Mouse (Mus musculus) MEL (cell line): ENCODE data around the gene Rabgap1l. TPM values are rescaled to one million over a fixed set of nuclear protein-coding genes. Genes with fewer than 3 reads are reported as not detected.
A peak's percentile ranks its signal among the peaks of the same experiment; 100 is the strongest.

ENCODE experiments used
- DNase-seq: peaks from one replicate; pipeline ENCODE4 v3.0.0; 2011; ENCODE audit warnings: low read depth, low spot score
- H3K27ac ChIP-seq: 2 replicates; pipeline ENCODE4 v1.5.1; 2012; ENCODE audit warnings: low read depth, mild to moderate bottlenecking, control low read depth, low read length, moderate library complexity; ENCODE audit not compliant: control insufficient read depth
- H3K27me3 ChIP-seq, 2 experiments: fragments of 150-350 bp in 1 of 2; sonication (generic) in 1 of 2; 2 replicates each; pipeline ENCODE4 v1.6.1; 2012; ENCODE audit warnings: low read length in 2 of 2, mild to moderate bottlenecking in 2 of 2, improper control_type of control experiment in 1 of 2, moderate library complexity in 1 of 2; ENCODE audit not compliant: insufficient read depth in 2 of 2, control insufficient read depth in 1 of 2
- H3K36me3 ChIP-seq, 2 experiments: 2 replicates each; pipeline ENCODE4 v1.6.1; 2012 to 2014; ENCODE audit warnings: low read length in 2 of 2, improper control_type of control experiment in 1 of 2, inconsistent platforms in 1 of 2, mild to moderate bottlenecking in 1 of 2; ENCODE audit not compliant: insufficient read depth in 2 of 2, control insufficient read depth in 1 of 2
- H3K4me1 ChIP-seq, 2 experiments: fragments of 150-350 bp in 1 of 2; sonication (generic) in 1 of 2; 2 replicates each; pipeline ENCODE4 v1.6.1; 2012; ENCODE audit warnings: low read length in 2 of 2, improper control_type of control experiment in 1 of 2, mild to moderate bottlenecking in 1 of 2; ENCODE audit not compliant: insufficient read depth in 2 of 2, control insufficient read depth in 1 of 2
- H3K4me3 ChIP-seq, 2 experiments: fragments of 150-350 bp in 1 of 2; sonication (generic) in 1 of 2; 2 replicates each; pipeline ENCODE4 v1.5.1; 2012; ENCODE audit warnings: low read depth in 2 of 2, low read length in 2 of 2, mild to moderate bottlenecking in 2 of 2, moderate library complexity in 2 of 2, control low read depth in 1 of 2, improper control_type of control experiment in 1 of 2; ENCODE audit not compliant: control insufficient read depth in 1 of 2, insufficient read depth in 1 of 2
- H3K79me2 ChIP-seq: 2 replicates; pipeline ENCODE4 v1.6.1; 2012; ENCODE audit warnings: mild to moderate bottlenecking, low read length, moderate library complexity; ENCODE audit not compliant: control insufficient read depth, poor library complexity, insufficient read depth
- H3K9ac ChIP-seq: 2 replicates; pipeline ENCODE4 v1.6.1; 2012; ENCODE audit warnings: low read depth, mild to moderate bottlenecking, control low read depth, low read length, moderate library complexity; ENCODE audit not compliant: control insufficient read depth, poor library complexity, severe bottlenecking
- H3K9me3 ChIP-seq: fragments of 150-350 bp; sonication (generic); replicated peaks from 2 replicates; pipeline ENCODE4 v1.6.1; 2012; ENCODE audit warnings: mild to moderate bottlenecking, low read length, improper control_type of control experiment, moderate library complexity; ENCODE audit not compliant: insufficient read depth
- BHLHE40 ChIP-seq: IDR thresholded peaks from 2 replicates; pipeline ENCODE4 v1.6.1; 2012; ENCODE audit warnings: low read depth, mild to moderate bottlenecking, inconsistent platforms, low read length, improper control_type of control experiment, borderline replicate concordance
- CHD1 ChIP-seq: IDR thresholded peaks from 2 replicates; pipeline ENCODE4 v1.6.1; 2012; ENCODE audit warnings: low read depth, mild to moderate bottlenecking, inconsistent platforms, low read length, improper control_type of control experiment
- CHD2 ChIP-seq: IDR thresholded peaks from 2 replicates; pipeline ENCODE4 v1.6.1; 2011; ENCODE audit warnings: low read length, improper control_type of control experiment
- CTCF ChIP-seq, 3 experiments: IDR thresholded peaks in 2 of 3; conservative IDR thresholded peaks in 1 of 3; 2 replicates each; pipeline ENCODE4 v1.5.1; 2011 to 2012; ENCODE audit warnings: low read length in 3 of 3, low read depth in 2 of 3, mild to moderate bottlenecking in 2 of 3, improper control_type of control experiment in 1 of 3, inconsistent platforms in 1 of 3, mixed read lengths in 1 of 3, moderate library complexity in 1 of 3; ENCODE audit not compliant: control insufficient read depth in 1 of 3, insufficient read depth in 1 of 3, poor library complexity in 1 of 3, severe bottlenecking in 1 of 3
- E2F4 ChIP-seq: IDR thresholded peaks from 2 replicates; pipeline ENCODE4 v1.6.1; 2011; ENCODE audit warnings: low read depth, low read length, improper control_type of control experiment, borderline replicate concordance
- ELF1 ChIP-seq: IDR thresholded peaks from 2 replicates; pipeline ENCODE4 v1.6.1; 2014; ENCODE audit warnings: low read depth, mild to moderate bottlenecking, inconsistent platforms, low read length, improper control_type of control experiment, moderate library complexity
- EP300 ChIP-seq, 2 experiments: IDR thresholded peaks; 2 replicates each; pipeline ENCODE4 v1.6.1; 2011; ENCODE audit warnings: improper control_type of control experiment in 2 of 2, low read length in 2 of 2, low read depth in 1 of 2, mild to moderate bottlenecking in 1 of 2
- ETS1 ChIP-seq: IDR thresholded peaks from 2 replicates; pipeline ENCODE4 v1.6.1; 2012; ENCODE audit warnings: low read depth, mild to moderate bottlenecking, inconsistent platforms, low read length, improper control_type of control experiment, moderate library complexity
- GATA1 ChIP-seq: IDR thresholded peaks from 2 replicates; pipeline ENCODE4 v1.6.1; 2011; ENCODE audit warnings: low read depth, low read length, improper control_type of control experiment
- KAT2A ChIP-seq: conservative IDR thresholded peaks from 2 replicates; pipeline ENCODE4 v1.6.1; 2012; ENCODE audit warnings: low read depth, low read length, improper control_type of control experiment, inconsistent platforms
- MAFK ChIP-seq: IDR thresholded peaks from 2 replicates; pipeline ENCODE4 v1.6.1; 2011; ENCODE audit warnings: low read depth, mild to moderate bottlenecking, low read length, improper control_type of control experiment, borderline replicate concordance
- MAX ChIP-seq: IDR thresholded peaks from 2 replicates; pipeline ENCODE4 v1.6.1; 2011; ENCODE audit warnings: low read length, improper control_type of control experiment
- MAZ ChIP-seq: IDR thresholded peaks from 2 replicates; pipeline ENCODE4 v1.6.1; 2012; ENCODE audit warnings: low read depth, mild to moderate bottlenecking, inconsistent platforms, low read length, improper control_type of control experiment
- MXI1 ChIP-seq: IDR thresholded peaks from 2 replicates; pipeline ENCODE4 v1.6.1; 2011; ENCODE audit warnings: mild to moderate bottlenecking, low read depth, low read length, improper control_type of control experiment
- MYB ChIP-seq: IDR thresholded peaks from 2 replicates; pipeline ENCODE4 v1.6.1; 2011; ENCODE audit warnings: mild to moderate bottlenecking, low read depth, low read length, improper control_type of control experiment
- MYC ChIP-seq: IDR thresholded peaks from 2 replicates; pipeline ENCODE4 v1.6.1; 2011; ENCODE audit warnings: low read depth, mild to moderate bottlenecking, low read length, improper control_type of control experiment, moderate library complexity
- NRF1 ChIP-seq: IDR thresholded peaks from 2 replicates; pipeline ENCODE4 v1.6.1; 2014; ENCODE audit warnings: low read depth, mild to moderate bottlenecking, inconsistent platforms, low read length, improper control_type of control experiment, moderate library complexity; ENCODE audit not compliant: poor library complexity, insufficient read depth, severe bottlenecking
- POLR2AphosphoS2 ChIP-seq: IDR thresholded peaks from 2 replicates; pipeline ENCODE4 v1.6.1; 2011; ENCODE audit warnings: low read length, improper control_type of control experiment
- POLR2AphosphoS5 ChIP-seq: IDR thresholded peaks from 2 replicates; pipeline ENCODE4 v1.6.1; 2012; ENCODE audit warnings: low read depth, borderline replicate concordance, mild to moderate bottlenecking, inconsistent platforms, low read length, moderate library complexity, mixed read lengths
- RCOR1 ChIP-seq: IDR thresholded peaks from 2 replicates; pipeline ENCODE4 v1.6.1; 2012; ENCODE audit warnings: low read depth, mild to moderate bottlenecking, inconsistent platforms, low read length, improper control_type of control experiment
- SIN3A ChIP-seq: IDR thresholded peaks from 2 replicates; pipeline ENCODE4 v1.6.1; 2012; ENCODE audit warnings: low read length, improper control_type of control experiment, inconsistent platforms
- SMC3 ChIP-seq: IDR thresholded peaks from 2 replicates; pipeline ENCODE4 v1.6.1; 2011; ENCODE audit warnings: low read depth, low read length, improper control_type of control experiment
- TAL1 ChIP-seq: IDR thresholded peaks from 2 replicates; pipeline ENCODE4 v1.6.1; 2012; ENCODE audit warnings: mild to moderate bottlenecking, inconsistent platforms, low read length, moderate library complexity, mixed read lengths
- TCF12 ChIP-seq: IDR thresholded peaks from 2 replicates; pipeline ENCODE4 v1.6.1; 2014; ENCODE audit warnings: low read depth, mild to moderate bottlenecking, inconsistent platforms, low read length, improper control_type of control experiment, moderate library complexity
- USF1 ChIP-seq: IDR thresholded peaks from 2 replicates; pipeline ENCODE4 v1.6.1; 2014; ENCODE audit warnings: low read depth, mild to moderate bottlenecking, inconsistent platforms, low read length, improper control_type of control experiment, moderate library complexity
- ZMIZ1 ChIP-seq: IDR thresholded peaks from 2 replicates; pipeline ENCODE4 v1.6.1; 2012; ENCODE audit warnings: low read depth, mild to moderate bottlenecking, inconsistent platforms, low read length, improper control_type of control experiment, moderate library complexity
- ZNF384 ChIP-seq: IDR thresholded peaks from 2 replicates; pipeline ENCODE4 v1.6.1; 2012; ENCODE audit warnings: low read depth, mild to moderate bottlenecking, inconsistent platforms, low read length, improper control_type of control experiment
- polyA plus RNA-seq, 2 experiments: library from polyadenylated mRNA; stranded (reverse) in 1 of 2; unstranded in 1 of 2; fragments of >175 nt in 1 of 2; fragments of >200 nt in 1 of 2; gene quantifications; 2 replicates each; pipeline versions ENCODE4 v1.2.1 to v1.2.4; 2012; ENCODE audit warnings: low replicate concordance in 2 of 2, low read depth in 1 of 2; ENCODE audit not compliant: insufficient read length in 2 of 2, insufficient read depth in 1 of 2, missing spikeins in 1 of 2
- total RNA-seq: library from RNA; depleted of rRNA; stranded (reverse); fragments of 300-350 nt; gene quantifications from 2 replicates; pipeline ENCODE4 v1.2.3, GENCODE M21; 2012

Gene Rabgap1l
- total and polyA plus RNA-seq, 3 experiments = 24.1 to 26.2 TPM; not detected in 1

DNA sequence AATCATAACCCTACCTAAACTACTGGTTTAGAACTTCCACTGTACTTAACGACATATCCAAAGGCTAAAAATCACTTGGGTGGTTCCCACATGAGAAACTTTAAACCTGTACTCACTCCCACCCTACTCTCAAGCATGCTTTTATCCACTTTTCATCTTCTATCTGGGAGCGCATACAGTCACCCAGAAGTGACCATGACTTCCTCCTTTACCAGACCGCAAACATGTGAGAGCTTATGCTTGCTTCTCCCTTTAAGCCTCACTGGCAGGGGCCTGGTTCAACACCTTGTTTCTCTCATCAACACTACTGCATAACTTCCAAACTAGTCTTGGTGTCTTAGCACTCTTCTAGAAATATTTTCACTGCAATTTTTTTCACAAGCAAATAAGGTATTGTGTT is 524.7 kb downstream of the Rabgap1l start:
- H3K9ac ChIP-seq = no peak overlapping the region
- H3K36me3 ChIP-seq = peaks cover 0 to 19% of the 10 kb centered on the region in 2 experiments; a peak in 2 of 4 replicates
- H3K79me2 ChIP-seq = no peaks in the 10 kb centered on the region
- H3K27ac ChIP-seq = no peak overlapping the region
- peak; percentile 83 for DNase-seq
- TF ChIP-seq USF1 = no peak
- TF ChIP-seq BHLHE40 = peak; percentile 66; the same call in 1 of the 2 replicates
- TF ChIP-seq TCF12 = peak; percentile 82
- peak; percentile 82 for TF ChIP-seq GATA1
- TF ChIP-seq MAX = peak; percentile 70
- TF ChIP-seq ELF1 = no peak
- TF ChIP-seq CHD2 = no peak
- TF ChIP-seq SMC3 = no peak
- peak; percentile 79 for TF ChIP-seq RCOR1
- peak; percentile 87 for TF ChIP-seq MYC
- no peak for TF ChIP-seq KAT2A
- peak; percentile 46 for TF ChIP-seq TAL1
- TF ChIP-seq SIN3A = peak; percentile 74
- TF ChIP-seq MXI1 = peak; percentile 89
- no peak for TF ChIP-seq CTCF (IDR thresholded peaks at IDR 0.05 in 2 of 3, conservative IDR thresholded peaks at IDR 0.05 in 1 of 3; ENCODE audit: control insufficient read depth in 1 of 3, insufficient read depth in 1 of 3, low read depth in 2 of 3, low read length in 3 of 3, poor library complexity in 1 of 3, severe bottlenecking in 1 of 3)
- TF ChIP-seq EP300 (IDR thresholded peaks at IDR 0.05; ENCODE audit: low read depth in 1 of 2, low read length in 2 of 2) = peak; percentile 83 to 89
- peak; percentile 89 for TF ChIP-seq ETS1
- H3K4me1 ChIP-seq = peaks cover 7% of the 10 kb centered on the region in 2 experiments
- no peak overlapping the region for H3K4me3 ChIP-seq
- no peaks in the 10 kb centered on the region for H3K27me3 ChIP-seq
- H3K9me3 ChIP-seq = no peaks in the 10 kb centered on the region

GRCm38 (mm10) chr1:160263630-160264346 is 529.2 kb downstream of the Rabgap1l start:
- no peaks in the 10 kb centered on the region for H3K27me3 ChIP-seq
- no peak overlapping the region for H3K27ac ChIP-seq
- H3K9ac ChIP-seq = no peak overlapping the region
- no peaks in the 10 kb centered on the region for H3K9me3 ChIP-seq
- peaks cover 6 to 10% of the 10 kb centered on the region in 2 experiments; a peak in 3 of 4 replicates for H3K4me1 ChIP-seq
- DNase-seq = no peak
- no peaks in the 10 kb centered on the region; the same call in 1 of the 2 replicates for H3K79me2 ChIP-seq
- no peak for TF ChIP-seq ZNF384
- TF ChIP-seq POLR2AphosphoS5 = no peak
- TF ChIP-seq MAX = no peak
- TF ChIP-seq MAFK = no peak
- TF ChIP-seq E2F4 = no peak
- TF ChIP-seq SMC3 = no peak
- no peak for TF ChIP-seq BHLHE40
- no peak for TF ChIP-seq POLR2AphosphoS2
- no peak for TF ChIP-seq NRF1
- TF ChIP-seq CHD1 = no peak
- no peak for TF ChIP-seq ZMIZ1
- no peak for TF ChIP-seq MYB
- no peak for TF ChIP-seq MAZ
- no peak overlapping the region for H3K4me3 ChIP-seq
- H3K36me3 ChIP-seq = peaks cover 0 to 16% of the 10 kb centered on the region in 2 experiments; a peak in 2 of 4 replicates
